Mouse (Mus musculus): ENCODE measurements around the gene Myl12a. TPM values are rescaled to one million over a fixed set of nuclear protein-coding genes. Genes with fewer than 3 reads are reported as not detected.

The Myl12a gene
- 325 TPM for total RNA-seq (2023)

DNA sequence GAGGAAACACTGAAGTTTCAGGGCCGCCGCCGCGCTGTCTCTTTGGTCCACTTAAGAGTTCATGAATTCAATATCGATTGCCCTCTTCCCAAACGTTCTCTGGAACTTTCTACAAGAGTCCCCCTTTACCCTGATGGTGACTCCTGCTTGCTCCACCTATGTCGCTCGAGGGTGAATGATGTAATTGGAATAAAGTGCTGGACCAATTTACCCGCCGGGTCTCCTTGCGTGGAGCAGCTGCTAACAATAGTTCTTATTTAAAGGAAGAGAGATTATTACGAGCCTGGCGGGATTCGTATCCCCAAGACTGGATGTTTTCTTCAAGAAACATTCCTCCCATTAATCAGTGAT, at the start of gene Myl12a:
TSS of gene Myl12a (minus strand) at position 135 of the 351 bp plus-strand sequence.

DNA sequence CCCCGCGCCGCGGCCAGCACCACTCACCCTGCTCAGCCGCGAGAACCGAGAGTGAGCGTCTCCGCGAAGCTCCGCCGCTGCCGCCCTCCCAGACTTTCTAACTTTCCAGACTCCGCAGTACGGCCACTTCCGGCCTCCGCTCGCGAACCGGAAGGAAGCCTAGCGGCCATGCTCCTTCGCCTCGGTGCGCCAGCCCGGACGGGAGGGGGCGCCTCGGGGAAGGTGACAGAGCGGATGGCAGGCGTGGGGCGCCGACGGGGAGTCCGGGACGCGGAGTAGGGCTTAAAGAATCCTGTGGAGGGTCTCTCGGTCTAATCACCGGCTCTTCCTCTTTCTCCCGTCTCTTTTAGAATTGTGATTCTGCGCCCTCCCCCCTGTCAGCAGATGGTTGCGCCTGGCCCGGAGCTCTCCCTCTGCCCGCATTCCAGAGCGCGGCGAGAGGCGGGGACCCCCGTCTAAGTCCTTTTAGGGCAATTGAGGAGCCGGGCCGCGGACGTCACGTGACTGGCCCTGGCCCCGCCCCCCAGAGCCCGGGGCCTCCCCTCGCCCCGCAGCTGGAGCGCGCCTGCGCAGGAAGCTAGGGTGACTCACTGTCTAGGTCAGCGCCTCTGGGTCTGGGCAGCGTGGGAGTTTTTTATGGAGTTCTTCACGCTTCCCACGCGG, 466 bp downstream of the Myl12a start, which contains the start of gene Myom1:
TSS of gene Myom1 (plus strand) at position 553 of the 663 bp plus-strand sequence.

Other genes starting within 250 kb of the Myl12a start
- gene Tgif1, start 149.3 kb downstream of the Myl12a start, total RNA-seq (2023): 385 TPM
- gene Myom1, start 245 bp downstream of the Myl12a start, total RNA-seq (2023): 1.2 TPM
- gene Lpin2, start 179.7 kb upstream of the Myl12a start, total RNA-seq (2023): 52.1 TPM

Data from CD4-positive naive resting alpha-beta T cell, adult 76 days (primary cell).